Mouse (Mus musculus) left cerebral cortex, adult 18-20 months (tissue): ENCODE measurements around the gene Slc45a2. TPM values are rescaled to one million over a fixed set of nuclear protein-coding genes. Genes with fewer than 3 reads are reported as not detected.

Experiments
- DNase-seq, 2 experiments: peaks; one replicate each; pipeline ENCODE4 v3.0.0; 2021 to 2022; ENCODE audit warnings: low spot score in 2 of 2, mixed read lengths in 1 of 2
- total RNA-seq, 2 experiments: library from RNA; stranded (reverse); gene quantifications; 2 replicates each; pipeline ENCODE4 v1.2.3; 2021

The Slc45a2 gene
- total RNA-seq, 2 experiments from 2014 or later, result 0.12 TPM; not detected in 1

- no peak for DNase-seq
Observed at GRCm38 (mm10) chr15:11065528-11066171, 65.1 kb downstream of the Slc45a2 start.

GRCm38 (mm10) chr15:11066299-11066698, 65.8 kb downstream of the Slc45a2 start:
- DNase-seq, result no peak

GRCm38 (mm10) chr15:11067891-11068290, 67.4 kb downstream of the Slc45a2 start:
- DNase-seq, result no peak

DNA sequence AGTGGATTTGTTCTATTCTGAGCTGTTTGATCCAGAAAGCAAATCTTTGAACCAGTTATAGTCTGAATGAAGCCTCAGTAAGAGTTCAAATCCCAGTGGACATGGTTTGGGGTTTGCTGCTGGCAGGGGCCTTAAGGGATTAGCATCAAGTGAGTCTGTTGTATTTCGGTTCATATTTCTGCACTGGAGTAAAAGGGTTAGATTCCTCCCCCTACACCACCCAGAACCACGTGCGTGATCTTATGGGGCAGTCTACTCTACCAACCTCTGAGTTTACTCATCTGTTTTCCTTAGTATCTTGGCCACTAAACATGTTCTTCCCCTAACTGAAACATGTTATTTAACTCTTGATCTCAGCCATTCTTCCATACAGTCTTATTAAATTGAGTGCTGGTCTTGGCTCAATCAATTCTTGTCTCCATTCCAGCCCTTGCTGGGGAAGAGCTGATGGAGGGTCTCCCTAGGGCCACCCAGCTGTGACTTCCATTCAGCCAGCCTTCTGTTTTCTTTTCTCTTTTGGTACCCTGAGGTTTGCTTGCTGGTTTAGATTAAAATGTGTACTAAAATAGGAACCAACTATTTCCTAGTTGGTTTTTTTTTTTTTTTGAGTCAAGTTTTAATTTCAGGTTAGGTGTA, 75.3 kb downstream of the Slc45a2 start:
- no peak for DNase-seq

Other genes with a start within 250 kb of the Slc45a2 start
- gene C1qtnf3, start 48.4 kb upstream of the Slc45a2 start, total RNA-seq, result not detected
- 10 to 100 TPM; 11.6 to 12.4 TPM for gene Amacr, start 19.0 kb upstream of the Slc45a2 start, total RNA-seq
- gene Rxfp3, start 37.3 kb downstream of the Slc45a2 start, total RNA-seq, result 1 to 10 TPM; 2.5 to 3.6 TPM
- under 1 TPM; 0.19 to 0.28 TPM for gene Adamts12, start 64.1 kb downstream of the Slc45a2 start, total RNA-seq